Mouse (Mus musculus): Measurements from ENCODE around the gene Rpa3. TPM values are rescaled to one million over a fixed set of nuclear protein-coding genes. Genes with fewer than 3 reads are reported as not detected.

The Rpa3 gene
- polyA plus RNA-seq, 1 experiment from 2014 or later, result 89.1 TPM

- Histone ChIP-seq H3K36me3 (ENCODE audit: insufficient read depth, low read length) (no peaks in the 10 kb centered on the region), H3K27me3 (replicated peaks; ENCODE audit: insufficient read depth, low read length) (no peaks in the 10 kb centered on the region), H3K4me1 (ENCODE audit: insufficient read depth, low read depth, low read length) (no peaks in the 10 kb centered on the region), H3K4me3 (ENCODE audit: low read depth, low read length) (no peak overlapping the region), H3K4me2 (replicated peaks; ENCODE audit: low read depth, low read length) (no peak overlapping the region), H3K27ac (ENCODE audit: low read length) (no peak overlapping the region), H3K9ac (replicated peaks; ENCODE audit: low read depth) (no peak overlapping the region), H3K9me3 (ENCODE audit: low read length) (no peaks in the 10 kb centered on the region)
- no peak for ATAC-seq
- DNase-seq (ENCODE audit: low spot score), result no peak
- TF ChIP-seq CTCF (IDR thresholded peaks at IDR 0.05) (no peak), EP300 (IDR thresholded peaks at IDR 0.05) (no peak)
- WGBS, result 85% methylated on average over 3 of the region's 3 CpGs
Observed at GRCm38 (mm10) chr6:8286146-8286545, 27.2 kb upstream of the Rpa3 start.

- Histone ChIP-seq H3K36me3 (ENCODE audit: insufficient read depth, low read length) (no peaks in the 10 kb centered on the region), H3K4me2 (replicated peaks; ENCODE audit: low read depth, low read length) (no peak overlapping the region), H3K9me3 (ENCODE audit: low read length) (no peaks in the 10 kb centered on the region), H3K27ac (ENCODE audit: low read length) (no peak overlapping the region), H3K27me3 (replicated peaks; ENCODE audit: insufficient read depth, low read length) (no peaks in the 10 kb centered on the region), H3K9ac (replicated peaks; ENCODE audit: low read depth) (no peak overlapping the region), H3K4me1 (ENCODE audit: insufficient read depth, low read depth, low read length) (no peaks in the 10 kb centered on the region), H3K4me3 (ENCODE audit: low read depth, low read length) (no peak overlapping the region)
- ATAC-seq (no peak), DNase-seq (ENCODE audit: low spot score) (peak; percentile 15)
- TF ChIP-seq EP300 (IDR thresholded peaks at IDR 0.05), result no peak
- no peak for TF ChIP-seq CTCF (IDR thresholded peaks at IDR 0.05)
- WGBS, result 24% methylated on average over 3 of the region's 3 CpGs
Observed at GRCm38 (mm10) chr6:8285401-8285960, 26.5 kb upstream of the Rpa3 start.

- Histone ChIP-seq H3K4me2 (replicated peaks; ENCODE audit: low read depth, low read length) (no peak overlapping the region), H3K27ac (ENCODE audit: low read length) (no peak overlapping the region), H3K4me1 (ENCODE audit: insufficient read depth, low read depth, low read length) (no peaks in the 10 kb centered on the region), H3K9ac (replicated peaks; ENCODE audit: low read depth) (no peak overlapping the region), H3K4me3 (ENCODE audit: low read depth, low read length) (no peak overlapping the region), H3K9me3 (ENCODE audit: low read length) (no peaks in the 10 kb centered on the region), H3K27me3 (replicated peaks; ENCODE audit: insufficient read depth, low read length) (no peaks in the 10 kb centered on the region), H3K36me3 (ENCODE audit: insufficient read depth, low read length) (no peaks in the 10 kb centered on the region)
- ATAC-seq, result no peak
- TF ChIP-seq EP300 (IDR thresholded peaks at IDR 0.05), result no peak
- 73% methylated on average over 4 of the region's 4 CpGs for WGBS
- DNase-seq (ENCODE audit: low spot score), result no peak
Observed at GRCm38 (mm10) chr6:8283255-8283654, 24.3 kb upstream of the Rpa3 start.

GRCm38 (mm10) chr6:8278426-8279002 is 19.5 kb upstream of the Rpa3 start:
- 85% methylated on average over 5 of the region's 5 CpGs for WGBS
- no peak for TF ChIP-seq EP300 (IDR thresholded peaks at IDR 0.05)
- peak; percentile 54 for TF ChIP-seq CTCF (IDR thresholded peaks at IDR 0.05)
- H3K27ac ChIP-seq (ENCODE audit: low read length), result no peak overlapping the region
- ATAC-seq (no peak), DNase-seq (ENCODE audit: low spot score) (no peak)
- H3K36me3 ChIP-seq (ENCODE audit: insufficient read depth, low read length), result no peaks in the 10 kb centered on the region
- H3K4me1 ChIP-seq (ENCODE audit: insufficient read depth, low read depth, low read length), result no peaks in the 10 kb centered on the region
- no peaks in the 10 kb centered on the region for H3K27me3 ChIP-seq (replicated peaks; ENCODE audit: insufficient read depth, low read length)
- H3K9me3 ChIP-seq (ENCODE audit: low read length), result no peaks in the 10 kb centered on the region
- H3K4me2 ChIP-seq (replicated peaks; ENCODE audit: low read depth, low read length), result no peak overlapping the region
- H3K9ac ChIP-seq (replicated peaks; ENCODE audit: low read depth), result no peak overlapping the region
- no peak overlapping the region for H3K4me3 ChIP-seq (ENCODE audit: low read depth, low read length)

- H3K4me1 ChIP-seq (ENCODE audit: insufficient read depth, low read depth, low read length), result no peaks in the 10 kb centered on the region
- TF ChIP-seq CTCF (IDR thresholded peaks at IDR 0.05) (no peak), EP300 (IDR thresholded peaks at IDR 0.05) (no peak)
- H3K27ac ChIP-seq (ENCODE audit: low read length), result no peak overlapping the region
- WGBS, result 47% methylated on average over 4 of the region's 4 CpGs
- no peaks in the 10 kb centered on the region for H3K9me3 ChIP-seq (ENCODE audit: low read length)
- H3K4me3 ChIP-seq (ENCODE audit: low read depth, low read length), result no peak overlapping the region
- H3K4me2 ChIP-seq (replicated peaks; ENCODE audit: low read depth, low read length), result no peak overlapping the region
- no peaks in the 10 kb centered on the region for H3K27me3 ChIP-seq (replicated peaks; ENCODE audit: insufficient read depth, low read length)
- DNase-seq (ENCODE audit: low spot score) (peak; percentile 27), ATAC-seq (peak; percentile 50)
- no peaks in the 10 kb centered on the region for H3K36me3 ChIP-seq (ENCODE audit: insufficient read depth, low read length)
- no peak overlapping the region for H3K9ac ChIP-seq (replicated peaks; ENCODE audit: low read depth)
Observed at GRCm38 (mm10) chr6:8276431-8276830, 17.5 kb upstream of the Rpa3 start.

- WGBS, result 3% methylated on average over 1 of the region's 1 CpGs
Observed at GRCm38 (mm10) chr6:8275098-8275497, 16.1 kb upstream of the Rpa3 start.

More at GRCm38 (mm10) chr6:8275098-8275497, 16.1 kb upstream of the Rpa3 start:
- Histone ChIP-seq H3K27me3 (replicated peaks; ENCODE audit: insufficient read depth, low read length) (no peaks in the 10 kb centered on the region), H3K4me1 (ENCODE audit: insufficient read depth, low read depth, low read length) (no peaks in the 10 kb centered on the region), H3K4me3 (ENCODE audit: low read depth, low read length) (no peak overlapping the region), H3K9me3 (ENCODE audit: low read length) (no peaks in the 10 kb centered on the region), H3K27ac (ENCODE audit: low read length) (peak overlapping the region; percentile 48), H3K36me3 (ENCODE audit: insufficient read depth, low read length) (no peaks in the 10 kb centered on the region), H3K9ac (replicated peaks; ENCODE audit: low read depth) (no peak overlapping the region), H3K4me2 (replicated peaks; ENCODE audit: low read depth, low read length) (peak overlapping the region; percentile 20; the same call in 1 of the 2 replicates)
- peak; percentile 80 for ATAC-seq
- peak; percentile 83 for DNase-seq (ENCODE audit: low spot score)
- no peak for TF ChIP-seq EP300 (IDR thresholded peaks at IDR 0.05)
- peak; percentile 76 for TF ChIP-seq CTCF (IDR thresholded peaks at IDR 0.05)
